Mouse (Mus musculus): ENCODE data around the gene Polr3h. TPM values are rescaled to one million over a fixed set of nuclear protein-coding genes. Genes with fewer than 3 reads are reported as not detected.

The Polr3h gene
- polyA plus RNA-seq, 1 experiment from 2014 or later: 68.2 TPM

DNA sequence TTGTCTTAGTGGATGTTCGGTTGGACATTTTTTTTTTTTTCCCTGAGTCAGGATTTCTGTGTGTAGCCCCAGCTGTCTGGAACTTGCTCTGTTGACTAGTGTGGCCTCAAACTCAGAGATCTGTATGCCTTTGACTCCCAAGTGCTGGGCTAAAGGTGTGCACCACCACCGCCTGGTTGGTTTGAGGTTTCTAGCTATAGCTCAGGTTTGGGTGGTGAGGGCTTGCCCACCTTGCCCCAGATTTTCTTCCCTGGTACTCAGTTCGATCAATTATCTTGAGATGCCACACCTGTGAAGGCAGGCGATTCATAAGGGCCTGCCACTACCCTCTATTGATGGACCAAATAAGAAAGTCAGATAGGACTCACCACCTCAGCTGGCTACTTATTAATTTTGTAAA is 78.9 kb downstream of the Polr3h start:
- no peak overlapping the region for H3K27ac ChIP-seq (replicated peaks; ENCODE audit: low read depth, low read length)
- no peaks in the 10 kb centered on the region for H3K4me1 ChIP-seq (ENCODE audit: control insufficient read depth, insufficient read depth, low read length)
- 92% methylated on average over 4 of the region's 4 CpGs for WGBS
- H3K27me3 ChIP-seq (ENCODE audit: control insufficient read depth, insufficient read depth, low read length): no peaks in the 10 kb centered on the region
- H3K36me3 ChIP-seq (ENCODE audit: control insufficient read depth, insufficient read depth, low read length): peaks cover 17% of the 10 kb centered on the region; the same call in 1 of the 2 replicates
- no peak overlapping the region for H3K4me3 ChIP-seq (ENCODE audit: low read depth, low read length)
- ATAC-seq (ENCODE audit: insufficient number of reproducible peaks, low FRiP score, low TSS enrichment, low read depth): no peak
- H3K4me2 ChIP-seq (ENCODE audit: low read depth, severe bottlenecking): no peak overlapping the region
- no peaks in the 10 kb centered on the region for H3K9me3 ChIP-seq (ENCODE audit: control insufficient read depth, low read length)
- no peak overlapping the region for H3K9ac ChIP-seq (ENCODE audit: low read length)
- DNase-seq (ENCODE audit: low spot score): no peak

GRCm38 (mm10) chr15:81846755-81847154 is 79.3 kb downstream of the Polr3h start:
- H3K4me1 ChIP-seq (ENCODE audit: control insufficient read depth, insufficient read depth, low read length): no peaks in the 10 kb centered on the region
- no peak for ATAC-seq (ENCODE audit: insufficient number of reproducible peaks, low FRiP score, low TSS enrichment, low read depth)
- no peak overlapping the region for H3K27ac ChIP-seq (replicated peaks; ENCODE audit: low read depth, low read length)
- no peak for DNase-seq (ENCODE audit: low spot score)
- no peak overlapping the region for H3K4me3 ChIP-seq (ENCODE audit: low read depth, low read length)
- WGBS: 91% methylated on average over 9 of the region's 9 CpGs
- no peak overlapping the region for H3K4me2 ChIP-seq (ENCODE audit: low read depth, severe bottlenecking)
- H3K9me3 ChIP-seq (ENCODE audit: control insufficient read depth, low read length): no peaks in the 10 kb centered on the region
- H3K27me3 ChIP-seq (ENCODE audit: control insufficient read depth, insufficient read depth, low read length): no peaks in the 10 kb centered on the region
- no peak overlapping the region for H3K9ac ChIP-seq (ENCODE audit: low read length)
- peaks cover 17% of the 10 kb centered on the region; the same call in 1 of the 2 replicates for H3K36me3 ChIP-seq (ENCODE audit: control insufficient read depth, insufficient read depth, low read length)

DNA sequence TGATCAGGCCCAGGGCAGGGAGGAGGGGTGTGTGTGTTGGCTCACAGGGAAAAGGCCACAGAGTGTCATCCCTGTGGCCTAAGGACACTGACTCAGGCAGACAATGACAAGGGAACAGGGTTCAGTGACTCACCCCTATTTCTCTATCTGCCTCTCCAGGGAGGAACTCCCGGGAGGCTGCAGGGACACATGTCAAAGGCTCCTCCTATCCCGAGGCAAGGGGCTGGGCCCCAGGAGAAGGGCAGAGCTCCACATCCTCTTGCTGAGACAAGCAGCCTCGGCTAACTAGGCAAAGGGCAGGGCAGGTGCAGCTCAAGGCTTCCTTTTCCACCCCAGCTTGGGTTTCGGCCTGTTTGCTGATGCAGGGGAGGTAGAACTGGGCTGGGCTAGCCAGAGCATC is 80.3 kb downstream of the Polr3h start:
- H3K4me3 ChIP-seq (ENCODE audit: low read depth, low read length): no peak overlapping the region
- no peak overlapping the region for H3K9ac ChIP-seq (ENCODE audit: low read length)
- H3K27me3 ChIP-seq (ENCODE audit: control insufficient read depth, insufficient read depth, low read length): no peaks in the 10 kb centered on the region
- no peaks in the 10 kb centered on the region for H3K4me1 ChIP-seq (ENCODE audit: control insufficient read depth, insufficient read depth, low read length)
- no peak overlapping the region for H3K4me2 ChIP-seq (ENCODE audit: low read depth, severe bottlenecking)
- peaks cover 10% of the 10 kb centered on the region; the same call in 1 of the 2 replicates for H3K36me3 ChIP-seq (ENCODE audit: control insufficient read depth, insufficient read depth, low read length)
- no peak for ATAC-seq (ENCODE audit: insufficient number of reproducible peaks, low FRiP score, low TSS enrichment, low read depth)
- no peak for DNase-seq (ENCODE audit: low spot score)
- 35% methylated on average over 4 of the region's 4 CpGs for WGBS
- no peak overlapping the region for H3K27ac ChIP-seq (replicated peaks; ENCODE audit: low read depth, low read length)
- H3K9me3 ChIP-seq (ENCODE audit: control insufficient read depth, low read length): no peaks in the 10 kb centered on the region

- Histone ChIP-seq H3K9ac (ENCODE audit: low read length) (no peak overlapping the region), H3K4me2 (ENCODE audit: low read depth, severe bottlenecking) (no peak overlapping the region), H3K9me3 (ENCODE audit: control insufficient read depth, low read length) (no peaks in the 10 kb centered on the region), H3K4me3 (ENCODE audit: low read depth, low read length) (no peak overlapping the region), H3K4me1 (ENCODE audit: control insufficient read depth, insufficient read depth, low read length) (no peaks in the 10 kb centered on the region), H3K27me3 (ENCODE audit: control insufficient read depth, insufficient read depth, low read length) (no peaks in the 10 kb centered on the region), H3K27ac (replicated peaks; ENCODE audit: low read depth, low read length) (no peak overlapping the region), H3K36me3 (ENCODE audit: control insufficient read depth, insufficient read depth, low read length) (peaks cover 7% of the 10 kb centered on the region; the same call in 1 of the 2 replicates)
- DNase-seq (ENCODE audit: low spot score) (no peak), ATAC-seq (ENCODE audit: insufficient number of reproducible peaks, low FRiP score, low TSS enrichment, low read depth) (no peak)
- WGBS: 86% methylated on average over 5 of the region's 5 CpGs
These were observed 80.9 kb downstream of the Polr3h start for GRCm38 (mm10) chr15:81845033-81845625.

DNA sequence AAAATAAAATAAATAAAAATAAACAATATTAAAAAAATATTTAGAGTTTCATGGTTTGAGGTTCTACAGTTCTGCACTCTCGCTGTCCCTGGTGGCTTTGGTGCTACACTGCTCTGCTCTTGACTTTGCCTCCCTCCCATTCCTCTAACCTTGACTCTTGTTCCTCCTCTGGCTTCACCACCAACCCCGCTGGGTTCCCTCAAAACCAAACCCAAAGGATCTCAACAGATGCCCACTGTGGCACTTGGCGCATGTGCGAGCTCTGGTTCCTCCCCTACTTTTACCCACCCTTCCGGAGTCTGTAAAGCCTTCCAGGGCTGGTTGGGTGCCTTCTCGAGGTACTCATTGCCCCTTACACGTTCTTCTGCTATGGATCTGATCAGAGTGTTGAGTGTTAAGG is 83.8 kb downstream of the Polr3h start:
- Histone ChIP-seq H3K4me2 (ENCODE audit: low read depth, severe bottlenecking) (no peak overlapping the region), H3K9me3 (ENCODE audit: control insufficient read depth, low read length) (no peaks in the 10 kb centered on the region), H3K27ac (replicated peaks; ENCODE audit: low read depth, low read length) (no peak overlapping the region), H3K4me3 (ENCODE audit: low read depth, low read length) (no peak overlapping the region), H3K36me3 (ENCODE audit: control insufficient read depth, insufficient read depth, low read length) (no peaks in the 10 kb centered on the region), H3K27me3 (ENCODE audit: control insufficient read depth, insufficient read depth, low read length) (no peaks in the 10 kb centered on the region), H3K9ac (ENCODE audit: low read length) (no peak overlapping the region), H3K4me1 (ENCODE audit: control insufficient read depth, insufficient read depth, low read length) (no peaks in the 10 kb centered on the region)
- ATAC-seq (ENCODE audit: insufficient number of reproducible peaks, low FRiP score, low TSS enrichment, low read depth): no peak
- WGBS: 84% methylated on average over 7 of the region's 7 CpGs
- no peak for DNase-seq (ENCODE audit: low spot score)

GRCm38 (mm10) chr15:81840306-81840705 is 85.7 kb downstream of the Polr3h start:
- Histone ChIP-seq H3K4me2 (ENCODE audit: low read depth, severe bottlenecking) (no peak overlapping the region), H3K4me1 (ENCODE audit: control insufficient read depth, insufficient read depth, low read length) (peaks cover 13% of the 10 kb centered on the region), H3K9ac (ENCODE audit: low read length) (no peak overlapping the region), H3K27ac (replicated peaks; ENCODE audit: low read depth, low read length) (no peak overlapping the region), H3K4me3 (ENCODE audit: low read depth, low read length) (no peak overlapping the region), H3K9me3 (ENCODE audit: control insufficient read depth, low read length) (no peaks in the 10 kb centered on the region), H3K27me3 (ENCODE audit: control insufficient read depth, insufficient read depth, low read length) (no peaks in the 10 kb centered on the region), H3K36me3 (ENCODE audit: control insufficient read depth, insufficient read depth, low read length) (no peaks in the 10 kb centered on the region)
- DNase-seq (ENCODE audit: low spot score) (no peak), ATAC-seq (ENCODE audit: insufficient number of reproducible peaks, low FRiP score, low TSS enrichment, low read depth) (no peak)
- WGBS: 86% methylated on average over 7 of the region's 7 CpGs

GRCm38 (mm10) chr15:81839634-81840033 is 86.4 kb downstream of the Polr3h start:
- ATAC-seq (ENCODE audit: insufficient number of reproducible peaks, low FRiP score, low TSS enrichment, low read depth) (no peak), DNase-seq (ENCODE audit: low spot score) (no peak)
- Histone ChIP-seq H3K4me3 (ENCODE audit: low read depth, low read length) (no peak overlapping the region), H3K4me2 (ENCODE audit: low read depth, severe bottlenecking) (no peak overlapping the region), H3K36me3 (ENCODE audit: control insufficient read depth, insufficient read depth, low read length) (no peaks in the 10 kb centered on the region), H3K9me3 (ENCODE audit: control insufficient read depth, low read length) (no peaks in the 10 kb centered on the region), H3K9ac (ENCODE audit: low read length) (no peak overlapping the region), H3K27me3 (ENCODE audit: control insufficient read depth, insufficient read depth, low read length) (no peaks in the 10 kb centered on the region), H3K4me1 (ENCODE audit: control insufficient read depth, insufficient read depth, low read length) (peaks cover 13% of the 10 kb centered on the region), H3K27ac (replicated peaks; ENCODE audit: low read depth, low read length) (no peak overlapping the region)
- WGBS: 78% methylated on average over 5 of the region's 5 CpGs

DNA sequence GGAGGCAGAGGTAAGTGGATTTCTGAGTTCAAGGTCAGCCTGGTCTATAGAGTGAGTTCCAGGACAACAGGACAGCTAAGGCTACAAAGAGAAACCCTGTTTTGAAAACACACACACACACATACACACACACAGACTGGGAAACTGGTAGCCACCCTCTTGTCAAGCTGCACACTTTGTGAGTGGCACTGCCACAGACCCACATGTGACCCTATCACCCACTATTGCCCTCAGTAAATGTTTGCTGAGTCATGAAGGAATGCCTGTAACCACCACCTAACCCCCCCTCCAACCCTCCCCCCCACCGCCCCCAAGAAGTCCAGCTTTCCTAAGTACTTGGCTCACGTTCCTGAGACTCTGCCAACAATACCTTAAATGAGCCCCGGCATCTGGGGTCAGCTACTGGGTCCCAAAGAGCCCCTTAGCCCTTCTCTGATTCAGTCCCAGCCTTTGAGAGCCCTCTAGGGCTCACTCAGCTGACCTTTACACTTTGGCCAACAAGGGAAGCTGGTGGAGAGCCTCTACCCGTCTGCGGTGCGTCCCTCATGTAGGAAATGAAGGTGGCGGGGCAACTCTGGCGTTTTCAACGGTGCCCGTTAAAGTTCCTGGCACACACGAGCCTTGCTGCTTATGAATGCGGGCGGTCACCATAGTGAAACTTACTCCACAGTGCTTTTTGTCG is 87.3 kb downstream of the Polr3h start:
- no peak overlapping the region for H3K27ac ChIP-seq (replicated peaks; ENCODE audit: low read depth, low read length)
- H3K36me3 ChIP-seq (ENCODE audit: control insufficient read depth, insufficient read depth, low read length): no peaks in the 10 kb centered on the region
- H3K27me3 ChIP-seq (ENCODE audit: control insufficient read depth, insufficient read depth, low read length): no peaks in the 10 kb centered on the region; the same call in 1 of the 2 replicates
- H3K9me3 ChIP-seq (ENCODE audit: control insufficient read depth, low read length): no peaks in the 10 kb centered on the region
- DNase-seq (ENCODE audit: low spot score) (no peak), ATAC-seq (ENCODE audit: insufficient number of reproducible peaks, low FRiP score, low TSS enrichment, low read depth) (no peak)
- no peak overlapping the region for H3K4me2 ChIP-seq (ENCODE audit: low read depth, severe bottlenecking)
- 78% methylated on average over 14 of the region's 14 CpGs for WGBS
- H3K4me3 ChIP-seq (ENCODE audit: low read depth, low read length): no peak overlapping the region
- peaks cover 13% of the 10 kb centered on the region for H3K4me1 ChIP-seq (ENCODE audit: control insufficient read depth, insufficient read depth, low read length)
- no peak overlapping the region for H3K9ac ChIP-seq (ENCODE audit: low read length)

Data from limb, embryonic 11.5 days (tissue).